Mouse (Mus musculus): ENCODE data around the gene Btbd11. TPM values are rescaled to one million over a fixed set of nuclear protein-coding genes. Genes with fewer than 3 reads are reported as not detected.

Btbd11 gene
- 10 to 100 TPM; 28.5 to 29.7 TPM for total RNA-seq (2021)
- long read RNA-seq, experiment 1, full-length matches to known transcripts, result 14 of 28 reads
- long read RNA-seq, experiment 1, partial matches to known transcripts, result 8 of 28 reads
- long read RNA-seq, experiment 1, other reads (novel, unspliced or antisense), result 6 of 28 reads
- long read RNA-seq, experiment 2, full-length matches to known transcripts, result 6 of 31 reads
- long read RNA-seq, experiment 2, partial matches to known transcripts, result 15 of 31 reads
- long read RNA-seq, experiment 2, other reads (novel, unspliced or antisense), result 10 of 31 reads

- intact Hi-C loops (cut with DNase I), result loop anchor here (5.0 kb wide), 1 partner anchor 164 kb away; no protein-coding TSS in a partner anchor
- peak; percentile 80 to 83 for DNase-seq (ENCODE audit: low spot score in 2 of 2)
Observed at GRCm38 (mm10) chr10:85386605-85387218, at the start of gene Btbd11. Btbd11 (plus strand) TSS chr10:85386814.

DNA sequence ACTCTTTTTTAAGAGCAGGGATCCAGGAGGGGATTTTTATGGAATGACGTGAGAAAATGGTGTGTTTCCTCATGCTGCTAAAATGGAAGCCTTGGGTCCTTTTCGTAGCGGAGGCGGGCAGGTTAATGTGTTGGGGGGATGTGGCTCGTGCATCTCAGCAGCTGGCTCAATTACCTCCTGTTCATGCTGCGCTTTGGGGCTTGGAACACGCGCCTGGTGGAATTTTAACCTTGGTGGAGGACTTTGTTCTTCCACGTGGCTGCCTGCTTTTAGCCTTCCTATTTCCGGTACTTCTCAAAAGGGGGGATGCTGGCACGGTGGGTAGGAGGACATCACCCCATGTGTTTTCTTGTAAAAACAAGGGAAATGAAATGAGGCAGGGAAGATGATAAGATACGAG lies 47.9 kb upstream of the Btbd11 start:
- no peak for DNase-seq (ENCODE audit: low spot score in 2 of 2)
- intact Hi-C loops (cut with DNase I), result no loop called here

GRCm38 (mm10) chr10:85341867-85342266 lies 44.7 kb upstream of the Btbd11 start:
- intact Hi-C loops (cut with DNase I), result no loop called here

DNA sequence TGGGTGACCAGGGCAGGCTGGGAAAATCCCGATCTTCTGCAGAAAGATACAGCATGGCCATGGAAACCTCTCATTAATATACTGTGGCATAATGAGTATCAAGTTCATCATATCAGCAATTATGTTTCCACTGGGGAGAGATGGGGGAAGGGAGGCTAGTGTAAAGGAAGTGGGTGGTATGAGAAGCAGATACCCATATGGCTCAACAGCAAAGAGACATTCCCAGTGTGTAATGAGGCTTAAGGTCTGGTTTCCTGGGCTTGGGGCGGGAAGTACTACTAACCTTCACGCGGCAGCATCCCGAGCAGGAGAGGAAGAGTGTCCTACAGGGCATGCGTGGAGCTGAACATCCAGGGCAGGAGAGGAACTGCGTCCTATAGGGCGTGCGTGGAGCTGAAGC lies 39.4 kb upstream of the Btbd11 start:
- intact Hi-C loops (cut with DNase I), result no loop called here

More at GRCm38 (mm10) chr10:85341867-85342266, 44.7 kb upstream of the Btbd11 start:
- DNase-seq (ENCODE audit: low spot score in 2 of 2), result no peak

DNA sequence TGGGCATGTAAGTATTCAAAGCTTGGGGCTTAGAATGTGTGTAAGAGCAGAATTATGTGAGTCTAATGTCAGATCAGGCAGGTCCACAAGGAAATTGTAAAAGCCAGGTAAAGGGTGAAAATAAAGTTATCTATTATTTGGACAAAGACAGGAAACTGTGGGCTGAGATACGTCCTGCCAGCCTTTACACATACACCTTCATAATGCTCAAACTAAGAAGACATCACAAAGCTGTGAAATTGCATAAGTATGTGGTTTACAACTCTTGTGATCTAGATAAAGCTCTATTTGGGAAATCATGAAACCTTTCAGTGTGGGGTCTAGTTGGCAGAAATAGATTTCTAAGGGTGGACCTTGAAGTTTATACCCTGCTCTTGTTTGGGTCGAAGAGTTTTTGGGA lies 34.1 kb upstream of the Btbd11 start:
- DNase-seq (ENCODE audit: low spot score in 2 of 2), result no peak
- intact Hi-C loops (cut with DNase I), result no loop called here

More for the DNA sequence above, 39.4 kb upstream of the Btbd11 start:
- no peak for DNase-seq (ENCODE audit: low spot score in 2 of 2)

GRCm38 (mm10) chr10:85354270-85354669 lies 32.3 kb upstream of the Btbd11 start:
- DNase-seq (ENCODE audit: low spot score in 2 of 2), result no peak
- intact Hi-C loops (cut with DNase I), result no loop called here

DNA sequence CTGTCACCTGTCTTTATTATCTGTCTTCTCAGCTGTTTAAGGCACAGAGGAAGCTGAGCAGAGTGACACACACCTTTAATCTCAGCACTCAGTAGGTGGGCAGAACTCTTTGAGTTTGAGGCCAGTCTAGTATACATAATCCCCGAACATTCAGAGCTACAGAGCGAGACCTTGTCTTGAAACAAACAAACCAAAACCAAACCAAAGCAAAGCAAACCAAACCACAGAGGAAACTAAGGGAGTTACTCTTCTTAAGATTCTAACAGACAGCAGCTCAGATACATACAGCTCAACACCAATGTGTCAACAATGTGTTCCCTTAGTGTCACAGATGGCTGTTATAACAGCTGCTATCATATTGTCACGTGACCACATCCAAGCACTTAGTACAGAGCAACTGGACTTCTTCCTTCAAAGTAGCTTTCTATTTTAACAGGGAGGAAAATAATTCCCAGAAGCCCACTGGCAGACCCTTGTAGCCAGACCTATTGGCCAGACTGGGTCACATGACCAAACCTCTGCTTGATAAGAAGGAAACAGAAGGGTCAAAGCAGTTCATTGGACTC lies 27.0 kb upstream of the Btbd11 start:
- intact Hi-C loops (cut with DNase I), result no loop called here
- no peak for DNase-seq (ENCODE audit: low spot score in 2 of 2)

DNA sequence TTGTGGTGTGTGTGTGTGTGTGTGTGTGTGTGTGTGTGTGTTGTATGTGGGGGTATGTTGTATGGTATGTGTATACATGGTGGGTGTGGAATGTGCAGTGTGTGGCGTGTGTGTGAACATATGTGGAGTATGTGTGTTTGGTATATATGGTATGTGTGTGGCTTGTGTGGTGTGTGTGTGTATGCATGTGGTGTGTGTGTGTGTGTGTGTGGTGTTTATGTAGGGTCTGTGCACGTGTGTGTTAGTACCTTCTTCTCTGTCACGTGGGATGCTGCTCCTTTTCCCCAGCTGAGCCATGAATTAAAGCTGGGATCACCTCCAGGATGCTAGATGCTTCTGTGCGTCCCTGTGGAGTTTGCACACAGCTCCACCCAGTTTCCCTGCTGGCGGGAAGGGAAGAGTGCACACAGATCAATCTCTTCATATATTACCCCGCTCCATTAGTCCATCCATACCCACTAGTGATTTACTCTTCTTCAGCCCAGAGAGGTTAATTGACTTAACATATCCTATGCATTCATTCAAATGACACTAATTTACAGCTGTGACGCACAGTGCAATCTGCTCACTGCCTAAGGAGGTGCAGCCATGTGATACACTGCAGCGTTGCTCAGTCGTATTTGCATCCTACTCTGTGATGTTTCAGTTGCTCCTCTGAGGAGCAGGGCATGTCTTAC lies 23.7 kb upstream of the Btbd11 start:
- intact Hi-C loops (cut with DNase I), result no loop called here
- no peak for DNase-seq (ENCODE audit: low spot score in 2 of 2)

DNA sequence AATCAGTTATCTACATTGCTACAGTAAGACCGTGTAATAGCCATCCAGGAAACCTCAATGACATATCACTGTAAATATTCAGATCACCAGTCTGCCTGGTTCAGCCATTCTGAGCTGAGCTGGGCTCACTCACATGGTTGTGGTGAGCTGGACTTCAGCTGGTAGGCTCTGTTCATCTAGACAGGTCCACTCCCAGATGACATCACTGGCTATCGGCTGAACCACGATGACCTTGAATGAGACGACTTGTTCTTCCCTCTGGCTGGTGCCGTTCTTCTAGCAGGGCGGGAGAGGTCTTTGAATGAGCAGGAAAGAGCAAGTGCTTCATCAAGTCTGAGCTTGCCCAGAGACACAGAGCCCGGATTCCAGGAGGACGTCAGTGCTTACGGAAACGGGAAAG lies 19.7 kb upstream of the Btbd11 start:
- no peak for DNase-seq (ENCODE audit: low spot score in 2 of 2)
- intact Hi-C loops (cut with DNase I), result no loop called here

DNA sequence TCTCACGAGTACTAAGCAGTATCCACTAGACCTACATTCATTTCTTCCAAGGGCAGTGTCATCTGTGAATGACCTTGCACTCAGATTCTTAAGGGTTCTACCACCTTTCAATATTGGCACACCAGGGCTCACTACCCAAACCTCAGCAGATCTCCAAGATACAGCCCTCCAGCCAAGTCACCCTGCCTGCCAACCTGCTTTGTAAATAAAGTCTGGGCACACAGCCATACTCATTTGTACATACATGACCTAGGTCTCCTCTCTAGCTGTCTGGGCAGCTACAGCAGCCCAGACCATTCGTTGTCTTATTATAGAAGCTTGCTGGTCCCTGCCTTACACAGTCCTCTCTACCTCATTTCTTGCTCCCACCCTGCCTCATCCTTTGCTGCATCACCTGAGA lies 15.3 kb upstream of the Btbd11 start:
- intact Hi-C loops (cut with DNase I), result no loop called here
- no peak for DNase-seq (ENCODE audit: low spot score in 2 of 2)

DNA sequence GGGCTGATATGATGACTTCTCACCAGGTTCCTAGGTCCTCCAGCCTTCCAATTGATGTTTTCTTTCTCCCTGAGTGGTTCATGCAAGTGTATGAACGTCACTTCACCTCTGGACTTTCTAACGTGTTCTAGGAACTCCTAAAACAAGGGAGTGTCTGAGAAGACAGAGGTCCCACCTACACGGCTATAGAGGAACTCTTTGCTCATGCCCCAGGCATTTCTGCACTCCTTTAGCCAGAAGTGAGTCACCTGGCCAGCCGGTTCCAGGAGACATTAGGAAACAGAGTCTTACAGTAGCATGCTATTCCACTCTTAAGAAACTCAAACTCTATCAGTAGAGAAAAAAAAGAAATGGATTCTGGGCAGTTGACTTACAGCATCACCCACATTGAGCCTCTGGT lies 14.5 kb upstream of the Btbd11 start:
- intact Hi-C loops (cut with DNase I), result no loop called here
- DNase-seq (ENCODE audit: low spot score in 2 of 2), result no peak

GRCm38 (mm10) chr10:85378972-85379371 lies 7.6 kb upstream of the Btbd11 start:
- no peak for DNase-seq (ENCODE audit: low spot score in 2 of 2)
- intact Hi-C loops (cut with DNase I), result no loop called here

DNA sequence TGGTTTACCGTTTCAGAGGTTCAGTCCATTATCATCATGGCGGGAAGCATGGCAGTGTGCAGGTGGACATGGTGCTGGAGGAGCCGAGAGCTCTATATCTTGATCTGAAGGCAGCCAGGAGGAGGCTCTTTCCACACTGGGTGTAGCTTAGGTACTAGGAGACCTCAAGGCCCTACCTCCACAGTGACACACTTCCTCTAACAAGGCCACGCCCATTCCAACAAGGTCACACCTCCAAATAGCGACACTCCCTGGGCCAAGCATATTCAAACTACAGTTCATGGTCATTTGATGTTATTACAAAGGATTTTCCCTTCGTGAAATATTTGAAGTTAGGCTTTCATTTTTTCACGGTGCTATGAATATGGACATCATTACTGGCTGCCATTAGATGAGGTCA lies 3.6 kb upstream of the Btbd11 start:
- DNase-seq (ENCODE audit: low spot score in 2 of 2), result no peak
- intact Hi-C loops (cut with DNase I), result no loop called here

DNA sequence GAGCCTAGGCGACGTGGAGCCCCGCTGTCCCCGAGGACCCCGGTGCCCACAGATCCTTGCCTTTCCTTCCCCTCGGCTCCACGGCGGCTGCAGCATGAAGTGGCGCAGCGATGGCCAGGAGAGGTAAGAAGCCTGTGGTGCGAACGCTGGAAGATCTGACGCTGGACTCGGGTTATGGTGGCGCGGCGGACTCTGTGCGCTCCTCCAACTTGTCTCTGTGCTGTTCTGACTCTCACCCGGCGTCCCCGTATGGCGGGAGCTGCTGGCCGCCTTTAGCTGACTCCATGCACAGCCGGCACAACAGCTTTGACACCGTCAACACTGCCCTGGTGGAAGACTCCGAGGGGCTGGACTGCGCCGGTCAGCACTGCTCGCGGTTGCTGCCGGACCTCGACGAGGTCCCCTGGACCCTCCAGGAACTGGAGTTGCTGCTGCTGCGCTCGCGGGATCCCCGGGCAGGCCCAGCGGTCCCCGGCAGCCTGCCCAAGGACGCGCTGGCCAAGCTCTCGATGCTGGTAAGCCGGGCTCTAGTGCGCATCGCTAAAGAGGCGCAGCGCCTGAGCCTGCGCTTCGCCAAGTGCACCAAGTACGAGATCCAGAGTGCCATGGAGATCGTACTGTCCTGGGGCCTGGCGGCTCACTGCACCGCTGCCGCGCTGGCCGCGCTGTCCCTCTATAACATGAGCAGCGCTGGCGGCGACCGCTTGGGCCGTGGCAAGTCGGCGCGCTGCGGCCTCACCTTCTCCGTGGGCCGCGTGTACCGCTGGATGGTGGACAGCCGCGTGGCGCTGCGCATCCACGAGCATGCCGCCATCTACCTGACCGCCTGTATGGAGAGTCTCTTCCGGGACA lies 831 bp downstream of the Btbd11 start:
- intact Hi-C loops (cut with DNase I), result loop anchor here (5.0 kb wide), 1 partner anchor 165 kb away; no protein-coding TSS in a partner anchor

DNA sequence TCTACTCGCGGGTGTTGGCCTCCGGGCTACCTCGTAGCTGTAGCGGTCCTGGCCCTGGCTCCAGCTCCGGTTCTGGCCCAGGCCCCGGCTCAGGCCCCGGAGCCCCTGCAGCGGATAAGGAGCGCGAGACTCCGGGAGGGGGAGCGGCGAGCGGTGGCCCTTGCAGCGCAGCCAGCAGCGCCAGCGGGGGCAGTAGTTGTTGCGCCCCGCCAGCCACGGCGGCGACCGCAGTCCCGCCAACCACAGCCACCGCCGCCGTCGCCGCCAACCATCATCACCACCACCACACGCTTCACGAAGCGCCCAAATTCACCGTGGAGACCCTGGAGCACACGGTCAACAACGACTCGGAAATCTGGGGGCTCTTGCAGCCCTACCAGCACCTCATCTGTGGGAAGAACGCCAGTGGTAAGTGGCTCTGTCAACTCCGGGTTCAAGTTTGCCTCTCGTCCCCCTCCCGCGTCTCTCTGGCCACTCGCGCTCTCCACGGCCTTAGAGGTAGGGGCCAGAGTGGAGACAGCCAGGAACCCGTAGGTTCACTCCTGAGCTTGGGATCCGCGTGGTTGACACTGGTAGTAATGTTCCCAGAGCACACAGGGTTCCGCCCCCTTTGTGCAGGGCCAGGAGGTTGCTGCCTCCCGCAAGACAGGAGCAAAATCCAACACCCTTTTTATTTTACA lies 1.6 kb downstream of the Btbd11 start:
- DNase-seq (ENCODE audit: low spot score in 2 of 2), result peak; percentile 1 to 11

More for the DNA sequence above, 831 bp downstream of the Btbd11 start:
- peak; percentile 15 to 36 for DNase-seq (ENCODE audit: low spot score in 2 of 2)

GRCm38 (mm10) chr10:85388751-85389115 lies 2.1 kb downstream of the Btbd11 start:
- intact Hi-C loops (cut with DNase I), result loop anchor here (5.0 kb wide), 1 partner anchor 166 kb away; no protein-coding TSS in a partner anchor
- peak; percentile 10 to 20 for DNase-seq (ENCODE audit: low spot score in 2 of 2)

More for the DNA sequence above, 1.6 kb downstream of the Btbd11 start:
- intact Hi-C loops (cut with DNase I), result loop anchor here (5.0 kb wide), 1 partner anchor 166 kb away; no protein-coding TSS in a partner anchor

DNA sequence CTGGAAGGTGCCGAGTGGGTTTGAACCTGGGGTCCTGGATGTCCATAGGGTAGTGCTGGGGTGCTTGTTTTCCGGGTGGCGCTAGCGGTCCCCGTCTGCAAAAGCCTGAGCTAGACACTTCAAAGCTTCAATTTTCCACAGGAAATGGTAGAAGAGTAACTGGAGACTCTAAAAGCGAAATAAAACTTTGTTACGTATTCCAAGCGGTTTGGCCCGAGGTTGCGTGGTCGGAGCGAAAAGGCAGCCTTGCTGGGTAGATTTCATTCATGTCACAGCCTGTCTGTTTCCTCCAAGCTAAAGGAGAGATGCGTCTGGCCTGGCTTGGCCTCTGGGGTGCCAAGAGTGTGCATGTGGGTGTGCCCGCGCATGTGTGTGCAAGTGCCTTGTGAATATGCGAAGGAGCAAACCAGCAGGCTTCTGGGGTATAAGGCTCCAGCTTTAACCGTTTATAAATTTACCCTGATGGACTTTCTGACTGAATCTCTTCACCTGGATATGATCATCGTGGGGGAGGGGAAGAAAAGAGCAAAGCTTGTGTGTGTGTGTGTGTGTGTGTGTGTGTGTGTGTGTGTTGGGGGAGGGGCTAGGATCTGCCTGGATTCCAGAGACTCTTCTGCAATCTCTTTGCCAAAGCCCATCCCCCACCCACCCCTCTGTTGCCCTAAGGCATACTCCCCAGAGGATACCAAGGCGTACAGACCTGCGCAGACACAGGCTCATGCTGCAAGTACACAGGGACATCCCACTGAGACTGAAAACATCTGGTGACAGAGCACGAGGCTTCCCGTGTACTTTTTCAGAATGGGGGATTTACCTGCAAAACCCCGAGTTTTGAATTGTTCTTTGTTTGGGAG lies 2.9 kb downstream of the Btbd11 start:
- intact Hi-C loops (cut with DNase I), result loop anchor here (5.0 kb wide), 1 partner anchor 167 kb away; no protein-coding TSS in a partner anchor
- no peak for DNase-seq (ENCODE audit: low spot score in 2 of 2)

DNA sequence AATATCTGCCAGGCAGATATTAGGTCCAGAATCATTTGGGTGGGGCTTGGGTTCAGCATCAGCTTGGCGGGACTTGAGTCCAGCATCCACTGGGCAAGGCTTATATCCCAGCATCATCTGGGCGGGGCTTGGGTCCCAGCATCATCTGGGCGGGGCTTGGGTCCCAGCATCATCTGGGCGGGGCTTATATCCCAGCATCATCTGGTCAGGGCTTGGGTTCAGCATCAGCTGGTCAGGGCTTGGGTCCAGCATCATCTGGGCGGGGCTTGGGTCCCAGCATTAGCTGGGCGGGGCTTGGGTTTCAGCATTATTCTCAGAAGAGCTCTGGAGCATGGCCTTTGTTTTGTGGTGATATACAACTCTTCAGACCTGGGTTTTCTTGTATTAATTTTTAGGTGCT lies 6.4 kb downstream of the Btbd11 start:
- no peak for DNase-seq (ENCODE audit: low spot score in 2 of 2)
- intact Hi-C loops (cut with DNase I), result no loop called here

Measured in left cerebral cortex, postnatal 14 days (tissue).